Mouse (Mus musculus) kidney, adult 2 months (tissue): Measurements from ENCODE around the gene Dner.

ENCODE experiments used
- CTCF ChIP-seq: fragments of 200-500 bp; conservative IDR thresholded peaks from 2 replicates; pipeline ENCODE4 v1.5.1; 2011; ENCODE audit warnings: low read depth, mild to moderate bottlenecking, control low read depth, low read length, moderate library complexity, mixed read lengths; ENCODE audit not compliant: insufficient read depth, insufficient read length
- POLR2A ChIP-seq: fragments of 200-500 bp; IDR thresholded peaks from one replicate; pipeline ENCODE4 v1.6.1; 2011; ENCODE audit warnings: low read depth, low read length, control low read depth

GRCm38 (mm10) chr1:84472260-84472659 is 223.8 kb downstream of the Dner start:
- TF ChIP-seq CTCF (no peak), POLR2A (no peak)
